In genomic region chr16:20702522-20702893, GRCm38 (mm10) we compare ENCODE assay signal across 8 mouse cellular contexts. TPM values are rescaled to one million over a fixed set of nuclear protein-coding genes. Genes with fewer than 3 reads are reported as not detected.
DNase-seq lines count a peak whose midpoint lies in the region; ATAC-seq and TF ChIP-seq lines count a peak whose summit lies in the region.

No protein-coding gene starts in this region.

- peak overlapping the region; percentile 24 for H3ac ChIP-seq in C2C12 (ENCODE audit: control insufficient read depth, insufficient read length, low read depth)

- no peaks in the 10 kb centered on the region for H3K79me3 ChIP-seq in C2C12 (ENCODE audit: low read depth)

- 21% methylated on average over 8 of the region's 8 CpGs for WGBS in intestine, postnatal 0 days
- 7% methylated on average over 8 of the region's 8 CpGs for WGBS in liver, embryonic 16.5 days (ENCODE audit: insufficient replicate concordance)
- WGBS in neural tube, embryonic 14.5 days, result 7% methylated on average over 8 of the region's 8 CpGs

- H3K4me3 ChIP-seq in C2C12 (ENCODE audit: insufficient read depth, poor library complexity, severe bottlenecking), result no peak overlapping the region
- no peak overlapping the region for H3K4me3 ChIP-seq in intestine, postnatal 0 days (ENCODE audit: low read depth, low read length)
- H3K4me3 ChIP-seq in liver, embryonic 16.5 days (ENCODE audit: low read depth, low read length), result no peak overlapping the region
- no peak overlapping the region for H3K4me3 ChIP-seq in neural tube, embryonic 14.5 days (ENCODE audit: low read depth, low read length)

- peak; percentile 86 for DNase-seq in Muller cell, postnatal 12 days (ENCODE audit: inconsistent ontology term)
- DNase-seq in cerebellum, postnatal 36 days, result peak; percentile 58 to 65
- peak; percentile 69 for DNase-seq in gastrocnemius, postnatal 14 days
- DNase-seq in T-cell, adult 2 months (ENCODE audit: low spot score), result no peak

- H3K79me2 ChIP-seq in C2C12 (ENCODE audit: control insufficient read depth, insufficient read depth), result no peaks in the 10 kb centered on the region

- H3K27ac ChIP-seq in intestine, postnatal 0 days (ENCODE audit: low read depth, low read length), result no peak overlapping the region
- peak overlapping the region; percentile 91 for H3K27ac ChIP-seq in liver, embryonic 16.5 days (ENCODE audit: low read length)
- H3K27ac ChIP-seq in neural tube, embryonic 14.5 days (ENCODE audit: low read depth, low read length), result peak overlapping the region; percentile 57; the same call in 1 of the 2 replicates

- no peaks in the 10 kb centered on the region for H3K4me1 ChIP-seq in intestine, postnatal 0 days (replicated peaks; ENCODE audit: control insufficient read depth, insufficient read depth, low read length)
- peaks cover 60% of the 10 kb centered on the region for H3K4me1 ChIP-seq in liver, embryonic 16.5 days (ENCODE audit: control insufficient read depth, low read depth, low read length)
- H3K4me1 ChIP-seq in neural tube, embryonic 14.5 days (ENCODE audit: control insufficient read depth, insufficient read depth, low read length), result peaks cover 14% of the 10 kb centered on the region; the same call in 1 of the 2 replicates

- intact Hi-C loops in gastrocnemius, postnatal 14 days (cut with DNase I; ENCODE audit: low total_unique reads), result no loop called here

- H3K36me3 ChIP-seq in C2C12 (ENCODE audit: control insufficient read depth, insufficient read depth), result no peaks in the 10 kb centered on the region
- H3K36me3 ChIP-seq in intestine, postnatal 0 days (ENCODE audit: control insufficient read depth, insufficient read depth), result peaks cover 36% of the 10 kb centered on the region
- H3K36me3 ChIP-seq in liver, embryonic 16.5 days (ENCODE audit: control insufficient read depth, insufficient read depth), result no peaks in the 10 kb centered on the region; the same call in 1 of the 2 replicates
- H3K36me3 ChIP-seq in neural tube, embryonic 14.5 days (ENCODE audit: control insufficient read depth, insufficient read depth, low read length), result peaks cover 32% of the 10 kb centered on the region

- no peak overlapping the region for H3K4me2 ChIP-seq in intestine, postnatal 0 days (replicated peaks; ENCODE audit: low read depth)
- peak overlapping the region; percentile 28 for H3K4me2 ChIP-seq in liver, embryonic 16.5 days (ENCODE audit: low read depth, low read length)
- H3K4me2 ChIP-seq in neural tube, embryonic 14.5 days (ENCODE audit: low read depth, low read length), result no peak overlapping the region

- H3K9ac ChIP-seq in intestine, postnatal 0 days (ENCODE audit: low read depth, low read length), result no peak overlapping the region
- peak overlapping the region; percentile 41; the same call in 1 of the 2 replicates for H3K9ac ChIP-seq in liver, embryonic 16.5 days (ENCODE audit: low read depth, low read length)
- no peak overlapping the region for H3K9ac ChIP-seq in neural tube, embryonic 14.5 days (replicated peaks; ENCODE audit: low read depth, low read length)

- no peak for TF ChIP-seq CTCF in C2C12 (IDR thresholded peaks at IDR 0.05; ENCODE audit: control insufficient read depth, insufficient read depth, insufficient read length)
- TF ChIP-seq CTCF in intestine, postnatal 0 days (IDR thresholded peaks at IDR 0.05; ENCODE audit: low read depth), result peak; percentile 84

- H3K9me3 ChIP-seq in intestine, postnatal 0 days (ENCODE audit: control insufficient read depth), result no peaks in the 10 kb centered on the region
- no peaks in the 10 kb centered on the region for H3K9me3 ChIP-seq in liver, embryonic 16.5 days (replicated peaks; ENCODE audit: control insufficient read depth, low read length)
- no peaks in the 10 kb centered on the region for H3K9me3 ChIP-seq in neural tube, embryonic 14.5 days (ENCODE audit: control insufficient read depth, low read length)

- peak; percentile 53; the same call in 1 of the 2 replicates for ATAC-seq in intestine, postnatal 0 days
- peak; percentile 77 for ATAC-seq in liver, embryonic 16.5 days (ENCODE audit: low read depth)
- peak; percentile 79 for ATAC-seq in neural tube, embryonic 14.5 days (ENCODE audit: low read depth)

- H3K27me3 ChIP-seq in C2C12 (ENCODE audit: control insufficient read depth, insufficient read depth, insufficient read length), result no peaks in the 10 kb centered on the region
- H3K27me3 ChIP-seq in intestine, postnatal 0 days (replicated peaks; ENCODE audit: control insufficient read depth, insufficient read depth, low read length), result no peaks in the 10 kb centered on the region
- peaks cover under 1% of the 10 kb centered on the region; the same call in 1 of the 2 replicates for H3K27me3 ChIP-seq in liver, embryonic 16.5 days (ENCODE audit: control insufficient read depth, insufficient read depth, low read depth, low read length)
- H3K27me3 ChIP-seq in neural tube, embryonic 14.5 days (ENCODE audit: control insufficient read depth, insufficient read depth, low read length), result no peaks in the 10 kb centered on the region

TF ChIP-seq in C2C12, 6 proteins besides CTCF, POLR2A, EP300 and RAD21:
- TF ChIP-seq MYOG (IDR thresholded peaks at IDR 0.05; ENCODE audit: control insufficient read depth, extremely low read depth, insufficient read length) (no peak), MAX (IDR thresholded peaks at IDR 0.05) (no peak), USF1 (IDR thresholded peaks at IDR 0.05; ENCODE audit: low read depth) (no peak), MYOD1 (IDR thresholded peaks at IDR 0.05; ENCODE audit: control insufficient read depth, insufficient read length, low read depth) (no peak), CEBPB (IDR thresholded peaks at IDR 0.05; ENCODE audit: low read depth) (no peak), FOSL1 (IDR thresholded peaks at IDR 0.05; ENCODE audit: insufficient read depth, low read length, poor library complexity, severe bottlenecking) (no peak)

RNA-seq across cellular contexts. Expression of gene Fam131a, which starts 9.5 kb away (rescaled TPM):
- 0.05 TPM for polyA plus RNA-seq in C2C12 (2012; fragmentation: generic; extraction: Trizol)
- 10 to 100 TPM; 28.7 to 34.5 TPM for total RNA-seq in gastrocnemius, postnatal 14 days (2021)
- polyA plus RNA-seq in intestine, postnatal 0 days (2015; fragmentation: Nextera tagmentation; extraction: Ambion mirVana), result 4.7 and 5.0 TPM in 2 replicates
- 1.4 and 2.3 TPM in 2 replicates for polyA plus RNA-seq in liver, embryonic 16.5 days (2015; fragmentation: Nextera tagmentation; extraction: Ambion mirVana)
- 42.5 and 48.2 TPM in 2 replicates for polyA plus RNA-seq in neural tube, embryonic 14.5 days (2014; fragmentation: Nextera tagmentation; extraction: Ambion mirVana)

RNA-seq across cellular contexts. Expression of gene Polr2h, which starts 15.0 kb away (rescaled TPM):
- polyA plus RNA-seq in C2C12 (2012; fragmentation: generic; extraction: Trizol), result 104 TPM
- total RNA-seq in gastrocnemius, postnatal 14 days (2021), result 10 to 100 TPM; 10.9 to 14.1 TPM
- polyA plus RNA-seq in intestine, postnatal 0 days (2015; fragmentation: Nextera tagmentation; extraction: Ambion mirVana), result 52.9 and 54.2 TPM in 2 replicates
- polyA plus RNA-seq in liver, embryonic 16.5 days (2015; fragmentation: Nextera tagmentation; extraction: Ambion mirVana), result 27.7 and 31.6 TPM in 2 replicates
- polyA plus RNA-seq in neural tube, embryonic 14.5 days (2014; fragmentation: Nextera tagmentation; extraction: Ambion mirVana), result 91.4 and 100 TPM in 2 replicates

RNA-seq across cellular contexts. Expression of gene Clcn2, which starts 15.0 kb away (rescaled TPM):
- polyA plus RNA-seq in C2C12 (2012; fragmentation: generic; extraction: Trizol), result 5.8 TPM
- total RNA-seq in gastrocnemius, postnatal 14 days (2021), result 1 to 10 TPM; 2.3 to 2.7 TPM
- 5.4 and 6.1 TPM in 2 replicates for polyA plus RNA-seq in intestine, postnatal 0 days (2015; fragmentation: Nextera tagmentation; extraction: Ambion mirVana)
- 9.7 and 11.5 TPM in 2 replicates for polyA plus RNA-seq in liver, embryonic 16.5 days (2015; fragmentation: Nextera tagmentation; extraction: Ambion mirVana)
- 30.7 and 31.3 TPM in 2 replicates for polyA plus RNA-seq in neural tube, embryonic 14.5 days (2014; fragmentation: Nextera tagmentation; extraction: Ambion mirVana)

RNA-seq across cellular contexts. Expression of gene Chrd, which starts 30.4 kb away (rescaled TPM):
- 0.63 TPM for polyA plus RNA-seq in C2C12 (2012; fragmentation: generic; extraction: Trizol)
- total RNA-seq in gastrocnemius, postnatal 14 days (2021), result 1 to 10 TPM; 3.7 to 4.6 TPM
- polyA plus RNA-seq in intestine, postnatal 0 days (2015; fragmentation: Nextera tagmentation; extraction: Ambion mirVana), result 2.3 TPM in 2 replicates
- polyA plus RNA-seq in liver, embryonic 16.5 days (2015; fragmentation: Nextera tagmentation; extraction: Ambion mirVana), result 0.32 and 0.39 TPM in 2 replicates
- polyA plus RNA-seq in neural tube, embryonic 14.5 days (2014; fragmentation: Nextera tagmentation; extraction: Ambion mirVana), result 6.6 and 7.0 TPM in 2 replicates

RNA-seq across cellular contexts. Expression of gene Thpo, which starts 31.8 kb away (rescaled TPM):
- 0.15 TPM for polyA plus RNA-seq in C2C12 (2012; fragmentation: generic; extraction: Trizol)
- total RNA-seq in gastrocnemius, postnatal 14 days (2021), result 1 to 10 TPM in 1 of 2 experiments, under 1 TPM in 1; 0.90 to 1.7 TPM
- 2.4 and 2.7 TPM in 2 replicates for polyA plus RNA-seq in intestine, postnatal 0 days (2015; fragmentation: Nextera tagmentation; extraction: Ambion mirVana)
- 5.1 and 6.1 TPM in 2 replicates for polyA plus RNA-seq in liver, embryonic 16.5 days (2015; fragmentation: Nextera tagmentation; extraction: Ambion mirVana)
- polyA plus RNA-seq in neural tube, embryonic 14.5 days (2014; fragmentation: Nextera tagmentation; extraction: Ambion mirVana), result 0.99 and 1.6 TPM in 2 replicates
